ENCODE assay signal across 23 mouse cellular contexts in the genomic region with DNA sequence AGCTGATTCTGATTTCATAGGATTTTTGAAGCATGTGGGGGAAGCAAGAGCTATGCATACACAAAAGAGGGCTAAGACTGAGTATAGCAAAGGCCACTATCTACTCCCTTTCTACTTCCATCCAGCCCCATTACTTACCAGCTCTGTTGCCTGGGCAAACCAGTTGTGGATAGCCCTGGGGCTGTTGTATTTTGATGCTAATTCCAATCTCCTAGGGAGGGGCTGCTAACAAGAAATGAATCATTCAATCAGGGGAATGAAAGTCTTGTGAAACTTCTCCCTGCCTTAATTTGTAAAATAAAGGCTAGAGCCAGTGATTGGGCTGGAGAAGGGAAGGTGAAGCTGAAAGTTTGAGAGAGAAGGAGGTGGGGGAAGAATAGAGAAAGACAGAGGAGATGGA.
"Had no signal": no experiment of that assay in that cellular context is flagged by ENCODE, and none has a peak within 500 bp of the region (broad histone marks: within the 10 kb centered on the region; RNA-seq: fewer than 3 reads in every experiment).

No protein-coding gene starts in this region.

- H3K36me3 ChIP-seq: heart, embryonic 13.5 days; heart, embryonic 15.5 days; hindbrain, embryonic 13.5 days; hindbrain, embryonic 15.5 days; limb, embryonic 10.5 days; limb, embryonic 12.5 days; liver, embryonic 13.5 days; liver, embryonic 15.5 days had no signal

- H3K4me3 ChIP-seq: gastrocnemius, adult 2 months; heart, embryonic 13.5 days; heart, embryonic 15.5 days; hindbrain, embryonic 13.5 days; hindbrain, embryonic 15.5 days; layer of hippocampus, adult 2 months; left cerebral cortex, adult 2 months; limb, embryonic 10.5 days; limb, embryonic 12.5 days; liver, embryonic 13.5 days; liver, embryonic 15.5 days had no signal

- DNase-seq: gastrocnemius, adult 2 months; gastrocnemius, postnatal 10 days; gastrocnemius, postnatal 25 days; heart, postnatal 14 days; heart, postnatal 36 days; kidney, adult 11 months; kidney, adult 2 months; kidney, postnatal 10 days; kidney, postnatal 25 days; kidney, postnatal 4 days; liver; liver, embryonic 13.5 days; liver, postnatal 0 days had no signal

- H3K9me3 ChIP-seq: heart, embryonic 13.5 days; heart, embryonic 15.5 days; hindbrain, embryonic 13.5 days; hindbrain, embryonic 15.5 days; limb, embryonic 10.5 days; limb, embryonic 12.5 days; liver, embryonic 13.5 days; liver, embryonic 15.5 days had no signal

- H3K4me1 ChIP-seq: heart, embryonic 13.5 days; heart, embryonic 15.5 days; hindbrain, embryonic 13.5 days; hindbrain, embryonic 15.5 days; limb, embryonic 10.5 days; limb, embryonic 12.5 days; liver, embryonic 13.5 days; liver, embryonic 15.5 days had no signal

- H3K9ac ChIP-seq: heart, embryonic 13.5 days; heart, embryonic 15.5 days; hindbrain, embryonic 13.5 days; hindbrain, embryonic 15.5 days; limb, embryonic 12.5 days; liver, embryonic 13.5 days; liver, embryonic 15.5 days; liver, postnatal 0 days had no signal

- H3K27me3 ChIP-seq: heart, embryonic 13.5 days; heart, embryonic 15.5 days; hindbrain, embryonic 13.5 days; hindbrain, embryonic 15.5 days; limb, embryonic 12.5 days; liver, embryonic 13.5 days; liver, embryonic 15.5 days had no signal

- H3K27ac ChIP-seq: gastrocnemius, adult 2 months; heart, embryonic 13.5 days; heart, embryonic 15.5 days; hindbrain, embryonic 13.5 days; hindbrain, embryonic 15.5 days; hindbrain, postnatal 0 days; layer of hippocampus, adult 2 months; left cerebral cortex, adult 2 months; limb, embryonic 10.5 days; limb, embryonic 12.5 days; liver, embryonic 13.5 days; liver, embryonic 15.5 days had no signal
